Mouse (Mus musculus): ENCODE measurements at regions not wholly inside any gene's neighbourhood (a gene's known extent, or its start where the extent isn't known, plus 50 kb on each side); places are given as distances from the start of the nearest gene placed in this dataset.

- no peak for DNase-seq (ENCODE audit: low read depth)
Measured at GRCm38 (mm10) chr1:77754326-77754725, 239.4 kb upstream of the Epha4 start.

- peak; percentile 34 for DNase-seq (ENCODE audit: low read depth)
Measured at GRCm38 (mm10) chr1:77748483-77749465, 233.9 kb upstream of the Epha4 start.

- no peak for DNase-seq (ENCODE audit: low read depth)
Measured at GRCm38 (mm10) chr1:77732099-77732498, 217.2 kb upstream of the Epha4 start.

- no peak for DNase-seq (ENCODE audit: low read depth)
Measured at GRCm38 (mm10) chr1:77727561-77727960, 212.7 kb upstream of the Epha4 start.

GRCm38 (mm10) chr1:77723246-77723645 is 208.4 kb upstream of the Epha4 start:
- no peak for DNase-seq (ENCODE audit: low read depth)

- no peak for DNase-seq (ENCODE audit: low read depth)
Measured at GRCm38 (mm10) chr1:77720859-77721258, 206.0 kb upstream of the Epha4 start.

GRCm38 (mm10) chr1:77713001-77713400 is 198.1 kb upstream of the Epha4 start:
- DNase-seq (ENCODE audit: low read depth): no peak

GRCm38 (mm10) chr1:77708202-77709020 is 193.5 kb upstream of the Epha4 start:
- no peak for DNase-seq (ENCODE audit: low read depth)

- DNase-seq (ENCODE audit: low read depth): peak; percentile 78
Measured at GRCm38 (mm10) chr1:77695228-77696018, 180.5 kb upstream of the Epha4 start.

- no peak for DNase-seq (ENCODE audit: low read depth)
Measured at GRCm38 (mm10) chr1:77663345-77663744, 148.5 kb upstream of the Epha4 start.

GRCm38 (mm10) chr1:77660436-77660835 is 145.5 kb upstream of the Epha4 start:
- DNase-seq (ENCODE audit: low read depth): no peak

- DNase-seq (ENCODE audit: low read depth): no peak
Measured at GRCm38 (mm10) chr1:77637025-77637424, 122.1 kb upstream of the Epha4 start.

GRCm38 (mm10) chr1:77629496-77630281 is 114.8 kb upstream of the Epha4 start:
- DNase-seq (ENCODE audit: low read depth): no peak

- no peak for DNase-seq (ENCODE audit: low read depth)
Measured at GRCm38 (mm10) chr1:77628861-77629260, 114.0 kb upstream of the Epha4 start.

- no peak for DNase-seq (ENCODE audit: low read depth)
Measured at GRCm38 (mm10) chr1:77617490-77617889, 102.6 kb upstream of the Epha4 start.

GRCm38 (mm10) chr1:77600509-77600908 is 85.6 kb upstream of the Epha4 start:
- DNase-seq (ENCODE audit: low read depth): peak; percentile 26

- DNase-seq (ENCODE audit: low read depth): no peak
Measured at GRCm38 (mm10) chr1:77592649-77593048, 77.8 kb upstream of the Epha4 start.

GRCm38 (mm10) chr1:77592248-77592647 is 77.4 kb upstream of the Epha4 start:
- DNase-seq (ENCODE audit: low read depth): no peak

- DNase-seq (ENCODE audit: low read depth): peak; percentile 25
Measured at GRCm38 (mm10) chr1:77589423-77589822, 74.5 kb upstream of the Epha4 start.

GRCm38 (mm10) chr1:77585520-77585919 is 70.6 kb upstream of the Epha4 start:
- no peak for DNase-seq (ENCODE audit: low read depth)

- DNase-seq (ENCODE audit: low read depth): no peak
Measured at GRCm38 (mm10) chr1:77568081-77568480, 53.2 kb upstream of the Epha4 start.

Measured in NIH3T3 (cell line).